Mouse (Mus musculus): Measurements from ENCODE around the gene Utrn.

- TF ChIP-seq POLR2A (IDR thresholded peaks at IDR 0.05; ENCODE audit: borderline replicate concordance, low read depth, low read length) (no peak), CTCF (IDR thresholded peaks at IDR 0.05; ENCODE audit: low read depth, low read length) (no peak)
Observed at GRCm38 (mm10) chr10:12911981-12912530, 42.9 kb upstream of the Utrn start.

Data from bone marrow macrophage, adult 2 months (primary cell).